Mouse (Mus musculus) c-Kit-positive CD71-positive TER-119-negative erythroid progenitor cells, embryonic 14.5 days (primary cell): ENCODE results near the gene Nrros.

ENCODE experiments used
- DNase-seq: peaks from one replicate; pipeline ENCODE4 v3.0.0-alpha.2; 2013; ENCODE audit warnings: low read depth

Gene Nrros

GRCm38 (mm10) chr16:32165281-32165821, at the start of gene Nrros:
Gene Nrros, minus strand, starts transcription at chr16:32165594.
- peak; percentile 68 for DNase-seq

- DNase-seq: no peak
Observed at GRCm38 (mm10) chr16:32214804-32215576, 49.6 kb upstream of the Nrros start.

- no peak for DNase-seq
Observed at GRCm38 (mm10) chr16:32214156-32214555, 48.8 kb upstream of the Nrros start.

GRCm38 (mm10) chr16:32204902-32205301, 39.5 kb upstream of the Nrros start:
- DNase-seq: no peak

- peak; percentile 59 for DNase-seq
Observed at GRCm38 (mm10) chr16:32202681-32203080, 37.3 kb upstream of the Nrros start.

- DNase-seq: no peak
Observed at GRCm38 (mm10) chr16:32201004-32201325, 35.6 kb upstream of the Nrros start.

- no peak for DNase-seq
Observed at GRCm38 (mm10) chr16:32200256-32201003, 35.0 kb upstream of the Nrros start.

- no peak for DNase-seq
Observed at GRCm38 (mm10) chr16:32190011-32190441, 24.6 kb upstream of the Nrros start.

GRCm38 (mm10) chr16:32189109-32189508, 23.7 kb upstream of the Nrros start:
- DNase-seq: no peak

GRCm38 (mm10) chr16:32186056-32186455, 20.7 kb upstream of the Nrros start:
- DNase-seq: no peak

GRCm38 (mm10) chr16:32179333-32179901, 14.0 kb upstream of the Nrros start, which contains the start of gene Bex6:
Gene Bex6, plus strand, starts transcription at chr16:32179823.
- DNase-seq: no peak

GRCm38 (mm10) chr16:32176896-32177686, 11.7 kb upstream of the Nrros start:
- peak; percentile 30 for DNase-seq

- no peak for DNase-seq
Observed at GRCm38 (mm10) chr16:32175029-32175428, 9.6 kb upstream of the Nrros start.

- DNase-seq: no peak
Observed at GRCm38 (mm10) chr16:32174340-32175005, 9.1 kb upstream of the Nrros start.

GRCm38 (mm10) chr16:32173401-32173800, 8.0 kb upstream of the Nrros start:
- DNase-seq: no peak

- DNase-seq: no peak
Observed at GRCm38 (mm10) chr16:32171031-32171731, 5.8 kb upstream of the Nrros start.

- no peak for DNase-seq
Observed at GRCm38 (mm10) chr16:32167819-32168545, 2.6 kb upstream of the Nrros start.

- DNase-seq: peak; percentile 14
Observed at GRCm38 (mm10) chr16:32164396-32165027, 882 bp downstream of the Nrros start.

- peak; percentile 16 for DNase-seq
Observed at GRCm38 (mm10) chr16:32163891-32164290, 1.5 kb downstream of the Nrros start.
